Mouse (Mus musculus) limb, embryonic 10.5 days (tissue): Measurements from ENCODE around the gene Olfr154. TPM values are rescaled to one million over a fixed set of nuclear protein-coding genes. Genes with fewer than 3 reads are reported as not detected.
"Not testable (repeated sequence)": the region's sequence is repeated elsewhere in the genome, so short reads cannot be mapped to it uniquely, and the experiment has no call there.

Experiments used
- DNase-seq: peaks from one replicate; pipeline ENCODE4 v3.0.0-alpha.2; 2017; ENCODE audit warnings: low spot score
- H3K27ac ChIP-seq: fragments of 300-500 bp; sonication (generic); 2 replicates; pipeline ENCODE4 v1.5.1; 2016; ENCODE audit warnings: mild to moderate bottlenecking
- H3K27me3 ChIP-seq: fragments of 300-500 bp; sonication (generic); 2 replicates; pipeline ENCODE4 v1.6.1; 2016; ENCODE audit warnings: low read depth, mild to moderate bottlenecking; ENCODE audit not compliant: poor library complexity, severe bottlenecking
- H3K36me3 ChIP-seq: fragments of 300-500 bp; sonication (generic); 2 replicates; pipeline ENCODE4 v1.6.1; 2016; ENCODE audit warnings: mild to moderate bottlenecking, moderate library complexity
- H3K4me1 ChIP-seq: fragments of 300-500 bp; sonication (generic); 2 replicates; pipeline ENCODE4 v1.6.1; 2016
- H3K4me3 ChIP-seq: fragments of 300-500 bp; sonication (generic); 2 replicates; pipeline ENCODE4 v1.5.1; 2016; ENCODE audit warnings: mild to moderate bottlenecking, moderate library complexity
- H3K9me3 ChIP-seq: fragments of 300-500 bp; sonication (generic); replicated peaks from 2 replicates; pipeline ENCODE4 v1.6.1; 2016; ENCODE audit warnings: mild to moderate bottlenecking
- WGBS: fragments of 180-500 bp; shearing (Covaris S2); methylation state at CpG from one replicate; pipeline ENCODE4 v1.1.7; 2016; 5-methylcytosine and 5-hydroxymethylcytosine counted together
- polyA plus RNA-seq: library from polyadenylated mRNA; unstranded; fragments of >200 nt; fragmentation: Nextera tagmentation; extraction: Ambion mirVana; gene quantifications from 2 replicates; pipeline ENCODE4 v1.2.1, GENCODE M21; 2016

The Olfr154 gene
- not detected in 2 replicates for polyA plus RNA-seq

GRCm38 (mm10) chr2:85664355-85664754 is at the start of gene Olfr154:
Olfr154 (minus strand) TSS chr2:85664455.
- H3K27ac ChIP-seq, H3K27me3 ChIP-seq, DNase-seq, H3K9me3 ChIP-seq, H3K4me3 ChIP-seq, H3K36me3 ChIP-seq, H3K4me1 ChIP-seq: not testable (repeated sequence)

- H3K9me3 ChIP-seq = no peaks in the 10 kb centered on the region
- no peaks in the 10 kb centered on the region for H3K36me3 ChIP-seq
- 19% methylated on average over 1 of the region's 1 CpGs for WGBS
- H3K4me3 ChIP-seq = no peak overlapping the region
- no peak for DNase-seq
- no peaks in the 10 kb centered on the region for H3K4me1 ChIP-seq
- H3K27me3 ChIP-seq = no peaks in the 10 kb centered on the region
- no peak overlapping the region for H3K27ac ChIP-seq
Observed at GRCm38 (mm10) chr2:85711159-85711558, 46.9 kb upstream of the Olfr154 start.

GRCm38 (mm10) chr2:85710680-85711079 is 46.4 kb upstream of the Olfr154 start:
- not testable (repeated sequence) for H3K4me1 ChIP-seq, H3K27me3 ChIP-seq, H3K4me3 ChIP-seq, H3K27ac ChIP-seq, H3K36me3 ChIP-seq, DNase-seq, H3K9me3 ChIP-seq
- 51% methylated on average over 2 of the region's 2 CpGs for WGBS

GRCm38 (mm10) chr2:85689131-85689530 is 24.9 kb upstream of the Olfr154 start, which contains the start of gene Olfr1008:
Olfr1008 (plus strand) TSS chr2:85689431.
- no peaks in the 10 kb centered on the region for H3K4me1 ChIP-seq
- DNase-seq = no peak
- H3K9me3 ChIP-seq = no peaks in the 10 kb centered on the region
- no peak within 1 kb of the TSS for H3K4me3 ChIP-seq
- H3K27me3 ChIP-seq = no peaks in the 10 kb centered on the region
- no peaks in the 10 kb centered on the region for H3K36me3 ChIP-seq
- H3K27ac ChIP-seq = no peak within 1 kb of the TSS

GRCm38 (mm10) chr2:85678667-85679066 is 14.4 kb upstream of the Olfr154 start, which contains the start of gene Olfr1006:
Olfr1006 (minus strand) TSS chr2:85678767.
- Histone ChIP-seq H3K4me3 (no peak within 1 kb of the TSS), H3K27ac (no peak within 1 kb of the TSS), H3K9me3 (no peaks in the 10 kb centered on the region), H3K36me3 (no peaks in the 10 kb centered on the region), H3K4me1 (no peaks in the 10 kb centered on the region), H3K27me3 (no peaks in the 10 kb centered on the region)
- DNase-seq = no peak

- Histone ChIP-seq H3K9me3 (no peaks in the 10 kb centered on the region), H3K4me3 (no peak within 1 kb of the TSS), H3K27me3 (no peaks in the 10 kb centered on the region), H3K4me1 (no peaks in the 10 kb centered on the region), H3K27ac (no peak within 1 kb of the TSS), H3K36me3 (no peaks in the 10 kb centered on the region)
- no peak for DNase-seq
- 95% methylated on average over 1 of the region's 1 CpGs for WGBS
Observed at GRCm38 (mm10) chr2:85650604-85651003, 13.7 kb downstream of the Olfr154 start, which contains the start of gene Olfr1002. Olfr1002 (minus strand) TSS chr2:85650704.

Other genes starting within 250 kb of the Olfr154 start
- gene Olfr993, start 249.6 kb downstream of the Olfr154 start, polyA plus RNA-seq = not detected in 2 replicates
- gene Olfr994, start 228.0 kb downstream of the Olfr154 start, polyA plus RNA-seq = not detected in 2 replicates
- gene Olfr995, start 220.8 kb downstream of the Olfr154 start, polyA plus RNA-seq = not detected in 2 replicates
- not detected in 2 replicates for gene 4833423E24Rik, start 145.4 kb downstream of the Olfr154 start, polyA plus RNA-seq
- gene Olfr996, start 85.2 kb downstream of the Olfr154 start, polyA plus RNA-seq = not detected in 2 replicates
- not detected in 2 replicates for gene Olfr998, start 75.5 kb downstream of the Olfr154 start, polyA plus RNA-seq
- gene Olfr1000, start 52.6 kb downstream of the Olfr154 start, polyA plus RNA-seq = not detected in 2 replicates
- gene Olfr1002, start 13.8 kb downstream of the Olfr154 start, polyA plus RNA-seq = not detected in 2 replicates
- gene Olfr1006, start 14.3 kb upstream of the Olfr154 start, polyA plus RNA-seq = not detected in 2 replicates
- gene Olfr1008, start 25.0 kb upstream of the Olfr154 start, polyA plus RNA-seq = not detected in 2 replicates
- gene Olfr1009, start 51.0 kb upstream of the Olfr154 start, polyA plus RNA-seq = not detected in 2 replicates
- not detected in 2 replicates for gene Olfr1012, start 98.3 kb upstream of the Olfr154 start, polyA plus RNA-seq
- not detected in 2 replicates for gene Olfr1013, start 102.6 kb upstream of the Olfr154 start, polyA plus RNA-seq
- not detected in 2 replicates for gene Olfr1014, start 108.3 kb upstream of the Olfr154 start, polyA plus RNA-seq
- gene Olfr1015, start 117.6 kb upstream of the Olfr154 start, polyA plus RNA-seq = not detected in 2 replicates
- gene Olfr1016, start 138.1 kb upstream of the Olfr154 start, polyA plus RNA-seq = not detected in 2 replicates
- not detected in 2 replicates for gene Olfr1018, start 154.0 kb upstream of the Olfr154 start, polyA plus RNA-seq
- not detected in 2 replicates for gene Olfr1019, start 181.0 kb upstream of the Olfr154 start, polyA plus RNA-seq
- gene Olfr1020, start 182.6 kb upstream of the Olfr154 start, polyA plus RNA-seq = not detected in 2 replicates
- not detected in 2 replicates for gene Olfr1022, start 204.1 kb upstream of the Olfr154 start, polyA plus RNA-seq
- gene Olfr1023, start 221.2 kb upstream of the Olfr154 start, polyA plus RNA-seq = not detected in 2 replicates
- not detected in 2 replicates for gene Olfr1024, start 240.6 kb upstream of the Olfr154 start, polyA plus RNA-seq